Mouse (Mus musculus) gastrocnemius, adult 2 months (tissue): ENCODE data around the gene Nme8. TPM values are rescaled to one million over a fixed set of nuclear protein-coding genes. Genes with fewer than 3 reads are reported as not detected.

Experiments used
- DNase-seq: peaks from one replicate; pipeline ENCODE4 v3.0.0; 2022
- H3K27ac ChIP-seq: fragments of 200-600 bp; 2 replicates; pipeline ENCODE4 v1.8.1; 2022; ENCODE audit warnings: mild to moderate bottlenecking
- H3K4me3 ChIP-seq: fragments of 200-600 bp; 2 replicates; pipeline ENCODE4 v1.8.1; 2022; ENCODE audit warnings: mild to moderate bottlenecking, moderate library complexity
- CTCF ChIP-seq: fragments of 200-600 bp; IDR thresholded peaks from 2 replicates; pipeline ENCODE4 v1.8.1; 2022; ENCODE audit warnings: antibody characterized with exemption, mild to moderate bottlenecking, moderate library complexity
- intact Hi-C: fragments of 180-260 bp; cut with DNase I; formaldehyde crosslinking; loops from one replicate; pipeline ENCODE4 v1.15.1; 2025
- total RNA-seq, 2 experiments: library from RNA; stranded (reverse); gene quantifications; 2 replicates each; pipeline ENCODE4 v1.2.3; 2021

The Nme8 gene
- total RNA-seq, 2 experiments from 2014 or later: not detected

DNA sequence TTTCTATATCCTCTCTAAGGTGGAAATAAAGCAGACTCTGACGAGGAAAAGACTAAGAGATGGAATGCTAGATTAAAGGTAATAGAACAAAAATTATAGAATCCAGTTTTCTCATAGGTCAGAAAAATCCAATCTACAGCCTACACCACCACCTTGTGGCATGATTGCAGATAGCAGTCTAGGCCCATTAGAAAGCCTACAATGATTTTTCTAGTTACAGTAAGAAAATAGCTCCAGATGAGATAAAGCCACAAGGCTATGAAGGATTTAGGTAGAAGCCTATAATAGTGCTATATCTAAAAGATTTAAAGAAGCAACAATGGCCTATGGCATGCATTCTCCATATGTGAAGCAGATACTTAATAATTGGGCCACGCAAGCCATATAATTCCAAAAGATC, 13.6 kb downstream of the Nme8 start:
- DNase-seq: no peak
- Histone ChIP-seq H3K27ac (no peak overlapping the region), H3K4me3 (no peak overlapping the region)
- intact Hi-C loops: loop anchor here (2.0 to 10.0 kb wide), 2 partner anchors 319 to 529 kb away; no protein-coding TSS in a partner anchor
- peak; percentile 82 for TF ChIP-seq CTCF

DNA sequence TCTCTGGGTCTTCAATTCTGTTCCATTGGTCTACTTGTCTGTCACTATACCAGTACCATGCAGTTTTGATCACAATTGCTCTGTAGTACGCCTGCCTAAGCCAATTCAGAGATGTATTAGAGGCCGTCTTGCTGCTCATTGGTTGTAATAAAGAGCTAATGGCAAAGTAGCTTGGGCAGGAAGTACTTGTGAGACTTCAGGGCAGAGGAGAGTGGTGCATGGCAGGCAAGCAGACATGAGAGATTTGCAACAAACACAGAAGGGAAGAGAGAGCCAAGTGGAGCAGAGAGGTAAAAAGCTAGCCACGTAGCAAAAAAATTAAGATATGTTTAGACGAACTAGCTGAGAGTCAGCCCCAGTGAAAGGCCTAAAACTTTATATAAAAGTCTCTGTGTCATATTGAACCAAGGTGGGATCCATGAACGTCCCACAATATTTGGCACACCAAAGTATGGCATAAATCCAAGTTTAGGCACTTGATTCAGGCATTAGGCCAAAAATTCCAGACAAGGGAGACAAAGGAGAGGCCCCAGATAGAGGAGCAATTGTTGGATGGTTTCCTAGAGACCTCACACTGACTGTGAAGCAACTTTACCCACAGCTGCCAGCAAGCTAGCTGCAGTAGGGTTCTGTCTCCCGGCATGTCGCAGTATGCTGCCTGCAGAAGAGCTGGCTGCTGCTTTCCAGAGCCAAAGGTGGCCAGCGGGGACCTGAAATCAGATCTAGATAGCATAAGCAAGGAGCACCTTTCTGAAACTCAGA, 14.5 kb downstream of the Nme8 start:
- Histone ChIP-seq H3K27ac (no peak overlapping the region), H3K4me3 (no peak overlapping the region)
- no peak for TF ChIP-seq CTCF
- DNase-seq: peak; percentile 19
- intact Hi-C loops: loop anchor here (10.0 kb wide), 1 partner anchor 528 kb away; no protein-coding TSS in a partner anchor

- no peak for TF ChIP-seq CTCF
- no peak for DNase-seq
- intact Hi-C loops: no loop called here
- Histone ChIP-seq H3K27ac (no peak overlapping the region), H3K4me3 (no peak overlapping the region)
Observed at GRCm38 (mm10) chr13:19674601-19675000, 23.0 kb downstream of the Nme8 start.

- H3K27ac ChIP-seq: no peak overlapping the region
- intact Hi-C loops: no loop called here
- no peak for TF ChIP-seq CTCF
- H3K4me3 ChIP-seq: no peak overlapping the region
- no peak for DNase-seq
Observed at GRCm38 (mm10) chr13:19674025-19674424, 23.6 kb downstream of the Nme8 start.

- Histone ChIP-seq H3K4me3 (no peak overlapping the region), H3K27ac (no peak overlapping the region)
- intact Hi-C loops: no loop called here
- no peak for TF ChIP-seq CTCF
- DNase-seq: no peak
Observed at GRCm38 (mm10) chr13:19668355-19669140, 29.0 kb downstream of the Nme8 start.

- DNase-seq: no peak
- intact Hi-C loops: no loop called here
- Histone ChIP-seq H3K4me3 (no peak overlapping the region), H3K27ac (no peak overlapping the region)
- no peak for TF ChIP-seq CTCF
Observed at GRCm38 (mm10) chr13:19652405-19652804, 45.2 kb downstream of the Nme8 start.

DNA sequence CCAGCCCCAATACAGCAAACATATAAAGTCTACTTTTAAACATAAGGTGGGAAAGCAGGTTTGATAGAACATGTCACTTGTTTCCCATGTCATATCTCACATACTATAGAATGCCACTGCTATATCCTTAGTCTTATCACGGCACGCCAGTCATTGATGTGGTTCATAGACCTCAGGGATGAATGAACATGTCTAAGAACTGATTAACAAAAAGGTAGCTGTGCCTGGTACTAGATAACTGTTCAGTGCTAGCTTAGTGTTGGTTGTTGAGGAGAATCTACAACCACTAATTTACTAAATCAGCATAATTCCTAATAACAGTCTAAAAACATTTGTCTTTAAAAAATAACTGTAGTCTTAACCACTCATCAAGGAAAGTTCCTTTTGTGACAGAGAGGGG, 47.8 kb downstream of the Nme8 start:
- TF ChIP-seq CTCF: no peak
- intact Hi-C loops: no loop called here
- no peak for DNase-seq
- Histone ChIP-seq H3K4me3 (no peak overlapping the region), H3K27ac (no peak overlapping the region)

DNA sequence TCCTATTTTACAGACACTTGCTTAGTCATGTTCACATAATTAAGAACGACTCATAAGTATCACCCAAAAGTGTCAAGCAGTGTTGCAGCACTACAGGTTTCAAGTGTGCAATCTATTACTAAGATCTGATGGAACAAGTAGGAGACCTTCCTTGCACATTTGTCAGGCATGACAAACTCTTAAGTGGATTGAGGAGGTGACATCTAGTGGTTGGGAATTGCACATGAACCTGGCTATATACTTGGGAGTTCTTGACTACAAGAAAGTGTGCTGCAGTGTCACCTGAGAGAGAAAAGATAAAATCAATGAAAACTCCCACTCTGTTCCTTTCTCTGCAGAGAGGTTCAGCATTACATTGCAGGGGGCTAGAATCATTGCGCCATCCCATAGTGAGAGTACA, 53.4 kb downstream of the Nme8 start:
- no peak for DNase-seq
- intact Hi-C loops: loop anchor here (5.0 kb wide), 1 partner anchor 277 kb away; no protein-coding TSS in a partner anchor
- Histone ChIP-seq H3K4me3 (no peak overlapping the region), H3K27ac (no peak overlapping the region)
- peak; percentile 48 for TF ChIP-seq CTCF

- Histone ChIP-seq H3K4me3 (no peak overlapping the region), H3K27ac (no peak overlapping the region)
- intact Hi-C loops: loop anchor here (5.0 kb wide), 1 partner anchor 276 kb away; no protein-coding TSS in a partner anchor
- TF ChIP-seq CTCF: no peak
- DNase-seq: no peak
Observed at GRCm38 (mm10) chr13:19643519-19643918, 54.1 kb downstream of the Nme8 start.

GRCm38 (mm10) chr13:19640203-19640851, 57.3 kb downstream of the Nme8 start:
- intact Hi-C loops: loop anchor here (5.0 kb wide), 1 partner anchor 273 kb away; no protein-coding TSS in a partner anchor
- no peak overlapping the region for H3K4me3 ChIP-seq
- TF ChIP-seq CTCF: peak; percentile 54

GRCm38 (mm10) chr13:19636131-19636530, 61.5 kb downstream of the Nme8 start:
- peak; percentile 21 for DNase-seq
- intact Hi-C loops: loop anchor here (10.0 kb wide), 1 partner anchor 181 kb away; no protein-coding TSS in a partner anchor
- Histone ChIP-seq H3K4me3 (no peak overlapping the region), H3K27ac (no peak overlapping the region)
- peak; percentile 52 for TF ChIP-seq CTCF

More at GRCm38 (mm10) chr13:19640203-19640851, 57.3 kb downstream of the Nme8 start:
- H3K27ac ChIP-seq: no peak overlapping the region
- DNase-seq: no peak
